Mouse (Mus musculus) midbrain, embryonic 13.5 days (tissue): Measurements from ENCODE around the gene Ppp1r14b. TPM values are rescaled to one million over a fixed set of nuclear protein-coding genes. Genes with fewer than 3 reads are reported as not detected.
A peak's percentile ranks its signal among the peaks of the same experiment; 100 is the strongest.

ENCODE experiments used
- ATAC-seq: fragments of 200-750 bp; cut with Nextera tagmentation; 2 replicates; pipeline ENCODE4 v1.8.0; 2017; ENCODE audit warnings: mild to moderate bottlenecking, moderate TSS enrichment, moderate library complexity
- H3K27ac ChIP-seq: fragments of 300-500 bp; sonication (generic); 2 replicates; pipeline ENCODE4 v1.5.1; 2015; ENCODE audit warnings: inconsistent platforms, mild to moderate bottlenecking, moderate library complexity
- H3K27me3 ChIP-seq: fragments of 300-500 bp; sonication (generic); 2 replicates; pipeline ENCODE4 v1.6.1; 2015; ENCODE audit warnings: mild to moderate bottlenecking, inconsistent platforms
- H3K36me3 ChIP-seq: fragments of 300-500 bp; sonication (generic); 2 replicates; pipeline ENCODE4 v1.6.1; 2015; ENCODE audit warnings: mild to moderate bottlenecking, inconsistent platforms
- H3K4me1 ChIP-seq: fragments of 300-500 bp; sonication (generic); replicated peaks from 2 replicates; pipeline ENCODE4 v1.6.1; 2015; ENCODE audit warnings: inconsistent platforms
- H3K4me2 ChIP-seq: fragments of 300-500 bp; sonication (generic); replicated peaks from 2 replicates; pipeline ENCODE4 v1.6.1; 2015; ENCODE audit warnings: moderate library complexity, mild to moderate bottlenecking, inconsistent platforms
- H3K4me3 ChIP-seq: fragments of 300-500 bp; sonication (generic); replicated peaks from 2 replicates; pipeline ENCODE4 v1.5.1; 2015; ENCODE audit warnings: mild to moderate bottlenecking, inconsistent platforms
- H3K9ac ChIP-seq: fragments of 300-500 bp; sonication (generic); replicated peaks from 2 replicates; pipeline ENCODE4 v1.6.1; 2015; ENCODE audit warnings: mild to moderate bottlenecking, inconsistent platforms
- H3K9me3 ChIP-seq: fragments of 300-500 bp; sonication (generic); 2 replicates; pipeline ENCODE4 v1.6.1; 2016; ENCODE audit warnings: mild to moderate bottlenecking, inconsistent platforms
- WGBS: fragments of 180-500 bp; shearing (Covaris S2); methylation state at CpG from one replicate; pipeline ENCODE4 v1.1.7; 2015; 5-methylcytosine and 5-hydroxymethylcytosine counted together
- polyA plus RNA-seq: library from polyadenylated mRNA; unstranded; fragments of >200 nt; fragmentation: Nextera tagmentation; extraction: Ambion mirVana; gene quantifications from 2 replicates; pipeline ENCODE4 v1.2.1, GENCODE M21; 2015

The Ppp1r14b gene
- polyA plus RNA-seq, 1 experiment from 2014 or later: 151 TPM

- ATAC-seq: no peak
- H3K4me3 ChIP-seq: no peak overlapping the region; the same call in 1 of the 2 replicates
- no peaks in the 10 kb centered on the region for H3K27me3 ChIP-seq
- no peak overlapping the region for H3K27ac ChIP-seq
- H3K9me3 ChIP-seq: no peaks in the 10 kb centered on the region
- WGBS: 91% methylated on average over 5 of the region's 5 CpGs
- H3K9ac ChIP-seq: no peak overlapping the region
- peaks cover 9% of the 10 kb centered on the region; the same call in 1 of the 2 replicates for H3K36me3 ChIP-seq
- peak overlapping the region; percentile 99; the same call in 1 of the 2 replicates for H3K4me2 ChIP-seq
- H3K4me1 ChIP-seq: peaks cover 25% of the 10 kb centered on the region
Measured at GRCm38 (mm10) chr19:6949532-6949931, 25.2 kb upstream of the Ppp1r14b start.

- Histone ChIP-seq H3K4me1 (peaks cover 25% of the 10 kb centered on the region), H3K9ac (peak overlapping the region; percentile 84), H3K36me3 (peaks cover 12% of the 10 kb centered on the region; the same call in 1 of the 2 replicates), H3K4me3 (peak overlapping the region; percentile 62), H3K9me3 (no peaks in the 10 kb centered on the region), H3K27ac (peak overlapping the region; percentile 97), H3K27me3 (no peaks in the 10 kb centered on the region), H3K4me2 (peak overlapping the region; percentile 99)
- 53% methylated on average over 5 of the region's 5 CpGs for WGBS
- ATAC-seq: no peak
Measured at GRCm38 (mm10) chr19:6949951-6950350, 24.8 kb upstream of the Ppp1r14b start.

GRCm38 (mm10) chr19:6950613-6951153 is 24.1 kb upstream of the Ppp1r14b start:
- H3K9me3 ChIP-seq: no peaks in the 10 kb centered on the region
- H3K4me2 ChIP-seq: peak overlapping the region; percentile 99
- whole genome bisulfite sequencing: under 1% methylated on average over 28 of the region's 28 CpGs
- peaks cover 25% of the 10 kb centered on the region for H3K4me1 ChIP-seq
- peak; percentile 52 for ATAC-seq
- H3K4me3 ChIP-seq: peak overlapping the region; percentile 62
- no peaks in the 10 kb centered on the region for H3K27me3 ChIP-seq
- H3K36me3 ChIP-seq: peaks cover 15% of the 10 kb centered on the region; the same call in 1 of the 2 replicates
- peak overlapping the region; percentile 97 for H3K27ac ChIP-seq
- H3K9ac ChIP-seq: peak overlapping the region; percentile 84

- peaks cover 17% of the 10 kb centered on the region; the same call in 1 of the 2 replicates for H3K36me3 ChIP-seq
- peak overlapping the region; percentile 62 for H3K4me3 ChIP-seq
- peak overlapping the region; percentile 84 for H3K9ac ChIP-seq
- peaks cover 25% of the 10 kb centered on the region for H3K4me1 ChIP-seq
- H3K9me3 ChIP-seq: no peaks in the 10 kb centered on the region
- H3K27ac ChIP-seq: peak overlapping the region; percentile 97
- WGBS: under 1% methylated on average over 35 of the region's 35 CpGs
- peak overlapping the region; percentile 99 for H3K4me2 ChIP-seq
- peak; percentile 84 for ATAC-seq
- no peaks in the 10 kb centered on the region for H3K27me3 ChIP-seq
Measured at GRCm38 (mm10) chr19:6951381-6951968, 23.3 kb upstream of the Ppp1r14b start.

- WGBS: 4% methylated on average over 30 of the region's 31 CpGs
- Histone ChIP-seq H3K4me2 (peak overlapping the region; percentile 99), H3K9ac (peak overlapping the region; percentile 84), H3K4me3 (peak overlapping the region; percentile 62), H3K27ac (peak overlapping the region; percentile 97), H3K4me1 (peaks cover 25% of the 10 kb centered on the region), H3K36me3 (peaks cover 17% of the 10 kb centered on the region; the same call in 1 of the 2 replicates), H3K9me3 (no peaks in the 10 kb centered on the region), H3K27me3 (no peaks in the 10 kb centered on the region)
- peak; percentile 27 for ATAC-seq
Measured at GRCm38 (mm10) chr19:6951994-6952711, 22.6 kb upstream of the Ppp1r14b start.

GRCm38 (mm10) chr19:6952712-6953037 is 22.1 kb upstream of the Ppp1r14b start:
- 37% methylated on average over 3 of the region's 3 CpGs for WGBS
- Histone ChIP-seq H3K9me3 (no peaks in the 10 kb centered on the region), H3K27me3 (no peaks in the 10 kb centered on the region), H3K27ac (peak overlapping the region; percentile 97), H3K9ac (peak overlapping the region; percentile 84), H3K4me3 (peak overlapping the region; percentile 62), H3K4me2 (peak overlapping the region; percentile 99), H3K36me3 (peaks cover 17% of the 10 kb centered on the region; the same call in 1 of the 2 replicates), H3K4me1 (peaks cover 25% of the 10 kb centered on the region)
- no peak for ATAC-seq

GRCm38 (mm10) chr19:6954046-6954445 is 20.7 kb upstream of the Ppp1r14b start:
- no peak overlapping the region for H3K9ac ChIP-seq

GRCm38 (mm10) chr19:6955424-6955823 is 19.3 kb upstream of the Ppp1r14b start:
- Histone ChIP-seq H3K4me2 (no peak overlapping the region), H3K27ac (no peak overlapping the region), H3K4me1 (peaks cover 15% of the 10 kb centered on the region), H3K4me3 (no peak overlapping the region), H3K36me3 (peaks cover 20% of the 10 kb centered on the region; the same call in 1 of the 2 replicates), H3K27me3 (no peaks in the 10 kb centered on the region), H3K9me3 (no peaks in the 10 kb centered on the region), H3K9ac (no peak overlapping the region)
- 94% methylated on average over 7 of the region's 7 CpGs for WGBS
- ATAC-seq: no peak

More at GRCm38 (mm10) chr19:6954046-6954445, 20.7 kb upstream of the Ppp1r14b start:
- H3K36me3 ChIP-seq: peaks cover 17% of the 10 kb centered on the region; the same call in 1 of the 2 replicates
- 57% methylated on average over 9 of the region's 9 CpGs for WGBS
- no peaks in the 10 kb centered on the region for H3K9me3 ChIP-seq
- H3K4me2 ChIP-seq: no peak overlapping the region
- no peak overlapping the region for H3K27ac ChIP-seq
- H3K4me3 ChIP-seq: no peak overlapping the region
- no peaks in the 10 kb centered on the region for H3K27me3 ChIP-seq
- peaks cover 25% of the 10 kb centered on the region for H3K4me1 ChIP-seq
- ATAC-seq: no peak

GRCm38 (mm10) chr19:6956461-6956860 is 18.3 kb upstream of the Ppp1r14b start:
- Histone ChIP-seq H3K4me3 (no peak overlapping the region), H3K36me3 (peaks cover 20% of the 10 kb centered on the region; the same call in 1 of the 2 replicates), H3K4me2 (no peak overlapping the region), H3K9ac (no peak overlapping the region), H3K27me3 (no peaks in the 10 kb centered on the region), H3K27ac (no peak overlapping the region), H3K4me1 (peaks cover 14% of the 10 kb centered on the region), H3K9me3 (no peaks in the 10 kb centered on the region)
- WGBS: 73% methylated on average over 10 of the region's 10 CpGs
- ATAC-seq: no peak

- WGBS: 15% methylated on average over 15 of the region's 15 CpGs
- no peak overlapping the region for H3K27ac ChIP-seq
- H3K4me1 ChIP-seq: peaks cover 16% of the 10 kb centered on the region
- peaks cover 40% of the 10 kb centered on the region for H3K27me3 ChIP-seq
- H3K4me2 ChIP-seq: peak overlapping the region; percentile 49
- H3K4me3 ChIP-seq: peak overlapping the region; percentile 38
- no peak for ATAC-seq
- H3K36me3 ChIP-seq: no peaks in the 10 kb centered on the region
- H3K9ac ChIP-seq: no peak overlapping the region
- H3K9me3 ChIP-seq: no peaks in the 10 kb centered on the region
Measured at GRCm38 (mm10) chr19:6968491-6969271, 6.1 kb upstream of the Ppp1r14b start.

- ATAC-seq: no peak
- Histone ChIP-seq H3K4me2 (peak overlapping the region; percentile 49), H3K27me3 (peaks cover 40% of the 10 kb centered on the region), H3K27ac (no peak overlapping the region), H3K9me3 (no peaks in the 10 kb centered on the region), H3K4me3 (peak overlapping the region; percentile 38), H3K9ac (peak overlapping the region; percentile 57), H3K4me1 (peaks cover 21% of the 10 kb centered on the region), H3K36me3 (no peaks in the 10 kb centered on the region)
- 2% methylated on average over 20 of the region's 20 CpGs for WGBS
Measured at GRCm38 (mm10) chr19:6969291-6969664, 5.5 kb upstream of the Ppp1r14b start.
